Mouse (Mus musculus) kidney, adult 8-10 months (tissue): ENCODE measurements around the gene Fgfbp1.
A peak's percentile ranks its signal among the peaks of the same experiment; 100 is the strongest.

ENCODE experiments used
- DNase-seq, 2 experiments: peaks; one replicate each; pipeline ENCODE4 v3.0.0; 2022

Gene Fgfbp1

GRCm38 (mm10) chr5:43981620-43982019 is at the start of gene Fgfbp1:
Fgfbp1 (minus strand) TSS chr5:43981779.
- no peak for DNase-seq

GRCm38 (mm10) chr5:43998295-43998989 is 16.9 kb upstream of the Fgfbp1 start:
- no peak for DNase-seq

DNA sequence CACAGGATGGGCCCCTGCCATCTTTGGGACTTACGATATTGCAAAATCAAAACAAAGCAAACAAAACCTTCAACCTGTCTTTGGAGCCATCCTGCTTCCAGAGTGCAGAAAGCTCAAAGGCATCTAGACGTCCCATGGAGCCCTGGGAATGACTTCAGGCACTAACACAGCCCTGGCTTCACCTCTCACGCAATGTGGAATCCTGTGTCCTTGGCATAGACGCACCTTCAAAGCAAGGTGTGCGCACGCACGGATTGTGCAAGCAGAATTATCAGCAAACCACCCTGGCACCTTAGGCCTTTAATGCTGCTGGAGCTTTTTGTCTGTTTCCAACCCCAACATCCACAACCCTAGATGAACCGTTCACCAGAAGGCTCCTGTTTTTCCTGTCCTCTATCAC is 16.0 kb upstream of the Fgfbp1 start:
- DNase-seq = no peak

GRCm38 (mm10) chr5:43996162-43996561 is 14.6 kb upstream of the Fgfbp1 start:
- DNase-seq = no peak

DNA sequence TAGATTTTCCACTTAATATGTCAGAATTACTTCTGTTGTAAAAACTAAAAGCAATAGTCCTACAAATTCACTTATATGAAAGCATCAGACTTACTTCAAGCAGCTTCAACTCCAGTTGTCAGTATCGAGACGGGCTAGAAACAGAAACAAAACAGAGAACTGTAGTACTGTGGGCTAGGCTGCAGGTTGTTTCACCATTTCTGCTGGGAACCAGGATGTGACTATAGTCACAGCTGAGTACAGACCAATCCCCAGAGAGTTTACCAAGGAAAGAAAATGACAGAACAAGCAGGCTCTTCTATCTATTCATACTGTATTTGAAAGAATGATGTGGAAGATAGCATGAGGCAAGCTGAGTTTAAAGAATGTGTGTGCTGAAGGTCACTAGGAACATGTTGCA is 13.4 kb upstream of the Fgfbp1 start:
- no peak for DNase-seq

DNA sequence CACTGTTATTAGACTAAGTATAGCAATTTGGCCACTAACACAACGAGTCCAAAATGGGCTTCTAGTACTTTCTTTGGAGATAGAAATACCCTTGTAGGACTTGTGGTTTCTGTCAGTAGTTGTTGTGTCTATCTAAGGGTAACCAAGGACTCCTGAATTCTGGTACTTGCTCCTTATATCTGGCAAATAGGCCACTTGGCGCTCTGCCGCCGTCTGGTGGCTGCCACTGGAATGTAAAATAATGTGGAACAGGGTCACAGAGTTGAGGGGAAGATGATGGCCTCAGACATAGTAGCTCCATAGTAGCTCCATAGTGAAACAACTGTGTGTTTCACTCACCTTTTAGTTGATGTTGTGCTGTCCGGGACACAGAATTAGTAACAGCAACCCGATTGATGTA is 8.7 kb upstream of the Fgfbp1 start:
- DNase-seq = peak; percentile 49 to 79

GRCm38 (mm10) chr5:43989017-43989416 is 7.4 kb upstream of the Fgfbp1 start:
- no peak for DNase-seq

DNA sequence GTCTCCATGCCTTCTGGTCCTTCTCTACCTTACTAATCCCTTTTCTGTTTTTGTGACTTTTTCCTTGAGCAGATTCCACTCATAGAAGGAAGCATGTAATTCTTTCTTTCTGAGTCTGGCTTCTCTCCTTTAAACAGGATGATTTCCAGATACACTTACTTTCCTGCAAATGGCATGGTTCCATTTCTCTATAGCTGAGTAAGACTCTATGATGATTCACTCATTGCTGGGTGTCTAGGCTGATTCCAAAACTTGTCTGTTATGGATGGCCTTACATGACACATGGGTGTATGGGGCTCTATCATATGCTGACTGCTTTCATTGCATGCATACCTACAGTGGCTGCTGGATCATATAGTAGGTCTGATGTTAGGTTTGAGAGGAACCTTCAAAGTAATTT is 4.6 kb upstream of the Fgfbp1 start:
- DNase-seq = no peak

GRCm38 (mm10) chr5:43982896-43983295 is 1.3 kb upstream of the Fgfbp1 start:
- no peak for DNase-seq

DNA sequence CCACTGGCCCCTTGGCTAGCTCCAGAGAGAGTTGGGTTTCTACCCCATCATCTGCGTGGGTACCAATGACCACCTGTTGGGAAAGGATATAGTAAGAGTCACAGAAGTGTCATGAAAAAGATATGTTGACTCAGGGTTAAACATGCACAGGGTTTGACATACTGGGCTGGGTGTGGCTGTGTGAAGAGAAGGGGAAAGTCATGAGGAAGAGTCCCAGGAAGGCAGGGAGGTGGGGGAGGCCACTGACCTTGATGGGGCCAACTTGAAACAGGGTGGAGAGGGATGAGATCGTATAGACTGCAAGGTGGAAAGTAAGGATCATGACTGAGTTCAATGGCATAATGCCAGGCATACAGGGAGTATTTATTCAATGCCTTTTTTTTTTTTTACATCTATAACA is 1.2 kb downstream of the Fgfbp1 start:
- DNase-seq = no peak

GRCm38 (mm10) chr5:43976821-43977561 is 4.6 kb downstream of the Fgfbp1 start:
- DNase-seq = no peak

DNA sequence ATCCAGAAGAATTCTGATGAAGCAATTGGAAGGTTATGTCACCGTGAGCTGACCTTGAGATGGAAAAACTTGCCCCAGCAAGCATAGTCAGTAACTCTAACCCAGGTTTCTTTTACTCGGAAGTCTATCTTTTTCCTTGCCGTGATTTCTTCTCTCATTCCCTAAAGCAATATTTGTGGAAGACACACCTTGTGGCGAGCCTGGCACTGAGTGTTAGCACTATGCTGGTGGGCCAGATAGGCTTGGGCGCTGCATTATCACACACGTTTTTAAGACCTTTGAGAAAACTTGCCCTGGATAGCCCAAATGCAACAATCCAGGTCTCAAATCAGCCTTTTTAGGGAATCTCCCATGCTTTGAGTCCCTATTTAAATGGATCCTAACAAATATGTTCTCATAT is 7.4 kb downstream of the Fgfbp1 start:
- no peak for DNase-seq

GRCm38 (mm10) chr5:43971156-43971555 is 10.4 kb downstream of the Fgfbp1 start:
- no peak for DNase-seq

DNA sequence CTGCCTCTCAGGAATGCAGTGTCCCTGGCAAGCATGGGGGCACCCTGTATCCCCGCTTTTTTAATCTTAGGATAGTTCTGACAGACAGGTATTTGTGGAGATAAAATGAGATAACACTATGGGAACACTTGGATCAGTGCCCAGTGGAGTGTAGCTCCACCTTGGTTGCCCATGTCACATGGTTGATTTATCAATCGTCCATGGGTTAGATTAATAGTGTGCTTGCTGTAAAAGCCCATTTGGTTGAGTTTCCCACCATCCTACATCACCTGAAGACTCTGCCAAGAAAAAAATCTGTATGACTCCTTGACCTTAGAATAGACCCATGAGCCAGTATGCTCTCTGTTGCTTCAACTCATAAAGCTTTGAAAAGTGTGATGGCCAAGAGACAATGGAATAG is 11.0 kb downstream of the Fgfbp1 start:
- DNase-seq = no peak

GRCm38 (mm10) chr5:43968634-43969033 is 12.9 kb downstream of the Fgfbp1 start:
- no peak for DNase-seq

DNA sequence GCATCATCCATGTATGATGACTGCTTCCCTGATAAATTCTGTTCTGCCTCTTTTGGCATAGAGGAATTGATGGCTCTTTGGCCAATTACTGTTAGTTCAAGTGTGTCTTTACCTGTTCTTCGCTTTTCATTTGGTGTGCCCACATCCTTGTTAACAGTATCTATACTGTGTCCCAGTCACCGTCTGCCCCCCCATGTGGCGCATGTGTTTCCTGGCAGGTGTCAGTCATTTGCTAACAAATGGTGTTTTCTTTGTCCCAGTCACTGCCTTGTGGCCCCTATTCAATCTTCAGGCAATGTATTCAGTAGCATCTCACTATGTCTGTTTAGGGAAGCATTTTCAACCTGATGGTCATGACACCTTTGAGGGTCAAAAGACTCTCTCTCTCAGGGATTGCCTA is 20.5 kb downstream of the Fgfbp1 start:
- DNase-seq = no peak

DNA sequence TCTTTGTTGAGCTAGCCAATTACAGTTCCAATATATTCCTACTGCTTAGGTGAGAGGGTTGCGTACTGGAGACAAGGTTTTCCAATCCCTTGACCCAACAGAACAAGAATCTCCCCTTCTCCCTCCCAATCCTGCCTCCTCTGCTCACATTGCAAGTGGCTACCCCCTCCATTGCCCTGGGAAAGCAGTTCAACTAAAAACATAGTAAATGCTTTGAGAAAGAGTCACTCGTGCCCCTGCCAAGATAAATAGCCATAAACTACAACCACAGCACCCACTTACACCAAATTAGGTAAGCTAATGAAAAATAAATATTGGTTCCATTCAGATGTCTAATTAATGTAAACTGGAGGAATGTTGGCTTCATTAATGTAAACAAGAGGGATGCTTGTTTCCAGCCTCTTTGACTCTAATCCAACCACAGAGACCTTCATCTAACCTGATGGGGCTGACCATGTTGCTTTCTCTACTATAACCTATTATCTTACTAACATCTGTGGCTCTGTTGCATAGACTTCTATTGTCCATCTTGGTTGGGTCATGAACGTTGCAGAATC is 21.6 kb downstream of the Fgfbp1 start:
- no peak for DNase-seq

GRCm38 (mm10) chr5:43953241-43953640 is 28.3 kb downstream of the Fgfbp1 start:
- DNase-seq = no peak

DNA sequence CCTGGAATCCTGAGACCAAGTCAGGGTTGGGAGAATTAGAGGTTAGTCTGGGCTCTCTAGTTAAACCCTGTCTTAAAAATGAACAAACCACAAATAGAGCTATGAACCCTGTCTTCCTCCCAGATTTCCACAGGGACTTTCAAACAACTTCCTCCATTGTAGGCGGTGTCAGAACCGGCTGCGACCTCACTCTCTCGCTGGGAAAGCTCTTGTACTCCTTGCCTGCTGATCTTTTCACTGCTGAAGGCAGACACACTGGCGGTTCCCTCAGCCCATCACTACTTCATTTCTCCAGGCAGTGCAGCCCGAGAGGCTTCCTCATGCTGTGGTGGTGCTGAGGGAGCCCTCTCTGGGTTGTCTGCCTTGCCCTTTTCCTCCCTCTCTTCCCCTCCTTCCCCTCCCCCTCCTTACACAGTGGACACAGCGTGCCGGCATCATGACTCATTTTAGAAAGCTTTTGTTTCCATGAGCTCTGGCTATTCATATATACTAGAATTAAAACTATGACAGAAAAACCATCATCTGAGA is 32.8 kb downstream of the Fgfbp1 start:
- peak; percentile 6 to 8 for DNase-seq

GRCm38 (mm10) chr5:43948111-43948743 is 33.4 kb downstream of the Fgfbp1 start:
- peak; percentile 74 to 88 for DNase-seq

GRCm38 (mm10) chr5:43947330-43947977 is 34.1 kb downstream of the Fgfbp1 start:
- no peak for DNase-seq

- DNase-seq = no peak
These were observed 48.3 kb downstream of the Fgfbp1 start for GRCm38 (mm10) chr5:43933269-43933668.
